Mouse (Mus musculus): ENCODE measurements around the gene Rtn4rl1. TPM values are rescaled to one million over a fixed set of nuclear protein-coding genes. Genes with fewer than 3 reads are reported as not detected.
A peak's percentile ranks its signal among the peaks of the same experiment; 100 is the strongest.

Gene Rtn4rl1
- polyA plus RNA-seq, 1 experiment from 2014 or later, result 12.7 TPM

DNA sequence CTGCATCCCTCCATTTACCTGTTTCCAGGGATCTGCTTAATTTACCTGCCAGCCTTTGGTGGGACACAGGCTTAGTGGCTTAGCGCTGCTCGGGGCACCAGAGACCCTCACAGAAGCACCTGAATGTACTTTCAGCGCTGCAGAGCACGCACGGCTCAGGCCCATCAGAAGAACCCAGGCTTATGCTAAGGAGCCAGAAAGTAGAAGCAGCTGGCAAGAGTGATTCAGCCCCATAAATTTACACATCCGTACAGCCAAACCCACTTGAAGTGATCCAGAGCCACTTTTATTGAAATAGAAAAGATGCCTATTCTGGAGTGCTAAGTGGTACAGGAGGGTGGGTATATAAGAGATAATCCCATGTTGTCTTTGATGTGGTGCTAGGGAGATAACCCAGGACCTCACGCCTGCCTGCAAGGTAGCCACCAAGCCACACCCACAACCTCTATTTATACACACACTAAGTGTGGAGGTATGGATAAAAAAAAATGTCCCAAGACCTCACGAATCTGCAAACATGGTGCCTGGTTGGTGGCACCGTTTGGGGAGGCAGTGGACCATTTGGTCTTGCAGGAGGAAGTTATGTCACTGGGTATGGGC, 102.9 kb downstream of the Rtn4rl1 start:
- no peak for ATAC-seq (replicated peaks; ENCODE audit: insufficient number of reproducible peaks, low FRiP score, low TSS enrichment)
- Histone ChIP-seq H3K4me1 (ENCODE audit: control insufficient read depth, insufficient read depth, low read length) (peaks cover 52% of the 10 kb centered on the region), H3K9me3 (replicated peaks; ENCODE audit: control insufficient read depth, low read length) (no peaks in the 10 kb centered on the region), H3K27me3 (ENCODE audit: control insufficient read depth, insufficient read depth, low read length) (0 out of 2 replicates have a peak, but pooled peaks cover 6% of the 10 kb centered on the region), H3K4me2 (no peak overlapping the region), H3K36me3 (ENCODE audit: control insufficient read depth, insufficient read depth, low read length) (no peaks in the 10 kb centered on the region), H3K9ac (ENCODE audit: low read depth, low read length) (no peak overlapping the region), H3K27ac (ENCODE audit: low read depth, low read length) (0 out of 2 replicates have a peak overlapping the region, but pooled peaks have one; percentile 75), H3K4me3 (ENCODE audit: low read depth, low read length) (no peak overlapping the region)
- WGBS (ENCODE audit: insufficient replicate concordance), result 57% methylated on average over 9 of the region's 9 CpGs

DNA sequence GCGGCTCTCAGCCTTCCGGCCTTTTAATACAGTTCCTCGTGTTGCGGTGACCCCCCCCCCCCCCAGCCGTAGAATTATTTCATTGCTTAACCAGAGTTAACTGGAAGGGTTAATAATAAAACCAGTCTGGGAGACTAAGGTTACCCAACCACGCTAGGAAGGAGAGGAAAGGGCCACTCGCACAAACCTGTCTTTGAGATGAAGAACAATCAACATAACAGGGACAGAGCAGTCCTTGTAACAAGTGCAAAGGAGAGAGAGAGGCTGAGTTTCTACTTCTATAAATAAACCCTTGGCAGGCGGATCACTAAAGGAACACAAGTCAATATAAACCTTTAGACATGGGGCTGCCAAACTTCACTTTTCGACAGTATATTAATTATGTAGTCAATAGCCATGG, 104.0 kb downstream of the Rtn4rl1 start:
- no peak overlapping the region for H3K9ac ChIP-seq (ENCODE audit: low read depth, low read length)
- ATAC-seq (replicated peaks; ENCODE audit: insufficient number of reproducible peaks, low FRiP score, low TSS enrichment), result no peak

DNA sequence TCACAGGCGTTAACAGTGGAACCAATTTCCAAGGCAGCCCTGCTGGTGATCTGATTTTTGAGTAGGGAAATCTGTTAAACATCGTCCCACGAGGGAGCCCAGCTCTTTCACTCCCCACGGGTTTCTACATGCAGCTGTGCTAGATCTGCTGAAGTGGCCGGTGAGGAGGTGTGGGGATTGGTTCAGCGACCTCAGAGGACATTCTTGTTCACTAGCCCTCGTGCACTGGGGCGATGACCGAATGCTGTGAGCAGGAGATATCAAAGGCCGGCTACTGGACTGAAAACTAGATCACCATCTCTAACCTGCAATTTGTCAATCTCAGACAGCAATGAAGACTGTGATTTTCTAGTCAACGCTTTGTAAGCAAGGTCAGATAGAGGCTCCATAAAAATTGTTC, 104.9 kb downstream of the Rtn4rl1 start:
- 31% methylated on average over 11 of the region's 11 CpGs for WGBS (ENCODE audit: insufficient replicate concordance)
- Histone ChIP-seq H3K9ac (ENCODE audit: low read depth, low read length) (no peak overlapping the region), H3K4me1 (ENCODE audit: control insufficient read depth, insufficient read depth, low read length) (peaks cover 37% of the 10 kb centered on the region), H3K27me3 (ENCODE audit: control insufficient read depth, insufficient read depth, low read length) (no peaks in the 10 kb centered on the region), H3K9me3 (replicated peaks; ENCODE audit: control insufficient read depth, low read length) (no peaks in the 10 kb centered on the region), H3K27ac (ENCODE audit: low read depth, low read length) (peak overlapping the region; percentile 75), H3K36me3 (ENCODE audit: control insufficient read depth, insufficient read depth, low read length) (0 out of 2 replicates have a peak, but pooled peaks cover 3% of the 10 kb centered on the region), H3K4me3 (ENCODE audit: low read depth, low read length) (no peak overlapping the region), H3K4me2 (no peak overlapping the region)
- no peak for ATAC-seq (replicated peaks; ENCODE audit: insufficient number of reproducible peaks, low FRiP score, low TSS enrichment)

More for the DNA sequence above, 104.0 kb downstream of the Rtn4rl1 start:
- 60% methylated on average over 9 of the region's 9 CpGs for WGBS (ENCODE audit: insufficient replicate concordance)
- H3K4me3 ChIP-seq (ENCODE audit: low read depth, low read length), result no peak overlapping the region
- no peaks in the 10 kb centered on the region for H3K27me3 ChIP-seq (ENCODE audit: control insufficient read depth, insufficient read depth, low read length)
- no peak overlapping the region; the same call in 1 of the 2 replicates for H3K4me2 ChIP-seq
- H3K36me3 ChIP-seq (ENCODE audit: control insufficient read depth, insufficient read depth, low read length), result 0 out of 2 replicates have a peak, but pooled peaks cover 3% of the 10 kb centered on the region
- H3K4me1 ChIP-seq (ENCODE audit: control insufficient read depth, insufficient read depth, low read length), result peaks cover 43% of the 10 kb centered on the region
- peak overlapping the region; percentile 75 for H3K27ac ChIP-seq (ENCODE audit: low read depth, low read length)
- no peaks in the 10 kb centered on the region for H3K9me3 ChIP-seq (replicated peaks; ENCODE audit: control insufficient read depth, low read length)

DNA sequence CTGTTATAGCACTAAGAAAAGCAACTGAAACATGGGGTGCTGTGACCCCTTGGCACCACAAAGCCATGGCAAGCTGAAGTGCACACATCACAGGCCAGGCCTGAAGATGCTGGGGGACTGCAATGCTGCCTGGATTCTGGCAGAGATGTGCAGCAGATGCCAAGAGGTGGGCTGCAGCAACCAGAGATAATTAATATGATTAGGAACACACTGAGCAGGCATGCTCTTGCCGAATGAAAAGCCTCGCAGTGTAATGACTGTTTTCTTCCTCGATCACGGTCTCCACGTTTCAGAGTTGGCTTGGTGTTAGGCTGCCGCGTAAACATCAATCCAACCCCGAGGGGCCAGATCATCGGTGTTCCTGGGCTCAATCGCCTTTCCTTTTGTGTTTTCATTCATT, 106.2 kb downstream of the Rtn4rl1 start:
- Histone ChIP-seq H3K36me3 (ENCODE audit: control insufficient read depth, insufficient read depth, low read length) (0 out of 2 replicates have a peak, but pooled peaks cover 3% of the 10 kb centered on the region), H3K4me1 (ENCODE audit: control insufficient read depth, insufficient read depth, low read length) (peaks cover 30% of the 10 kb centered on the region), H3K4me3 (ENCODE audit: low read depth, low read length) (no peak overlapping the region), H3K9ac (ENCODE audit: low read depth, low read length) (no peak overlapping the region), H3K9me3 (replicated peaks; ENCODE audit: control insufficient read depth, low read length) (no peaks in the 10 kb centered on the region), H3K27ac (ENCODE audit: low read depth, low read length) (no peak overlapping the region), H3K4me2 (no peak overlapping the region), H3K27me3 (ENCODE audit: control insufficient read depth, insufficient read depth, low read length) (no peaks in the 10 kb centered on the region)
- ATAC-seq (replicated peaks; ENCODE audit: insufficient number of reproducible peaks, low FRiP score, low TSS enrichment), result no peak
- 90% methylated on average over 10 of the region's 10 CpGs for WGBS (ENCODE audit: insufficient replicate concordance)

DNA sequence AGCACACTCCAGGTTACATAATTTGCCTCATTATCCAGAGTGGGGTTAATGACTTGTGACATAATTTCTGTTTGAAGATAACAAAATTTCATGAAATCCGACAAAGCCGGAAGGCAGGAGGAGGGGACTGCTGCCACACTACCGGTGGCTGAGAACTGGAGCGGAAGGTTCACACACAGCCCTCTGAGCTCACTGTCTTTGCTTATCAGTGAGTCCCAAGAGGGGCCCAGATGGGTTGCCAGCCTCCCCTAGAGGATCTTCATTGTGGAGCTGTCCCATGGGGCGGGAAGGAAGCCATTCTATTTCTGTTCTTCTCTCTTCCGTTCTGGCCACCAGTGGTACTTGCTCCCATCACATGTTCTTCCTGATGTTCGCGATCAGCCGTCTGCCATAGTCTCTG, 107.4 kb downstream of the Rtn4rl1 start:
- Histone ChIP-seq H3K9ac (ENCODE audit: low read depth, low read length) (no peak overlapping the region), H3K9me3 (replicated peaks; ENCODE audit: control insufficient read depth, low read length) (no peaks in the 10 kb centered on the region), H3K27me3 (ENCODE audit: control insufficient read depth, insufficient read depth, low read length) (no peaks in the 10 kb centered on the region), H3K4me3 (ENCODE audit: low read depth, low read length) (no peak overlapping the region), H3K4me1 (ENCODE audit: control insufficient read depth, insufficient read depth, low read length) (peaks cover 25% of the 10 kb centered on the region), H3K36me3 (ENCODE audit: control insufficient read depth, insufficient read depth, low read length) (peaks cover 7% of the 10 kb centered on the region; the same call in 1 of the 2 replicates), H3K4me2 (no peak overlapping the region), H3K27ac (ENCODE audit: low read depth, low read length) (no peak overlapping the region)
- WGBS (ENCODE audit: insufficient replicate concordance), result 72% methylated on average over 9 of the region's 9 CpGs
- ATAC-seq (replicated peaks; ENCODE audit: insufficient number of reproducible peaks, low FRiP score, low TSS enrichment), result no peak

DNA sequence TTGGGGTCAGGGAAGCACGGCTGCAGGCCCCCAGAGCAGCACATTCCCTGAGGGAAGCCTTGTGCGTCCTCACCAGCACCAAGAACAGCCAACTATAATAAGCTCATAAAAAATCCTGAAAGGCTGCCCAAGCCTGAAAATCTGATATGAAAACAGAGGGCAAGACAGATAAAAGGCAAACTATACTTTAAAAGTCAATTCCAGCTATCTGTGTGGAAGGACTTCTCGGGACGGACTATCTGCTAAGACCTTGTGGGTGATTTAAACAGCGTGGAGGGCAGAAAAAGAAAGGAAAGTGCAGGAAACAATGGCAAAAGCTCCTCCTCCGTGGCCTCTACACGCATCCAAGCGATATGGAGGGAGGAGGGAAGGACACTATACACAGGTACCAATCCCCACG, 111.2 kb downstream of the Rtn4rl1 start:
- WGBS (ENCODE audit: insufficient replicate concordance), result 86% methylated on average over 9 of the region's 9 CpGs
- Histone ChIP-seq H3K9ac (ENCODE audit: low read depth, low read length) (no peak overlapping the region), H3K36me3 (ENCODE audit: control insufficient read depth, insufficient read depth, low read length) (peaks cover 23% of the 10 kb centered on the region)

DNA sequence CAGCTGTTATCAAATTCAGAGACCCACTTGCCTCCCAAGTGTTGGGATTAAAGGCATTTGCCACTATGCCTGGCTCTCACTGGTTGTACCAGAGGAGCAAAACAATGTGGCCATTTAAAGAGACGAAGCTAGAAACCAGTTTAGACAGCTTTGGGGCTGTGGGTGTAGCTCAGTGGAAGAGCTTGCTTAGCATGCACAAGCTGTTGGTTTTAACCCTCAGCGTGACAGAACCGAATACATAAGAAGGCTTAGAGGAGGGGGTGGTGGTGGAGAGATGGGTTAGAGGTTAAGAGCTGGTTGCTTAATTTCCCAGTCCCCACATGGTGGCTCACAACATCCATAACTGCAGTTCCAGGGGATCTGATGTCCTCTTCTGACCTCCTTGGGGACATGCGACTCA, 115.1 kb downstream of the Rtn4rl1 start:
- Histone ChIP-seq H3K27me3 (ENCODE audit: control insufficient read depth, insufficient read depth, low read length) (no peaks in the 10 kb centered on the region), H3K4me1 (ENCODE audit: control insufficient read depth, insufficient read depth, low read length) (no peaks in the 10 kb centered on the region), H3K9me3 (replicated peaks; ENCODE audit: control insufficient read depth, low read length) (no peaks in the 10 kb centered on the region), H3K36me3 (ENCODE audit: control insufficient read depth, insufficient read depth, low read length) (peaks cover 32% of the 10 kb centered on the region), H3K4me2 (no peak overlapping the region), H3K27ac (ENCODE audit: low read depth, low read length) (no peak overlapping the region), H3K9ac (ENCODE audit: low read depth, low read length) (no peak overlapping the region), H3K4me3 (ENCODE audit: low read depth, low read length) (no peak overlapping the region)
- 87% methylated on average over 4 of the region's 4 CpGs for WGBS (ENCODE audit: insufficient replicate concordance)
- ATAC-seq (replicated peaks; ENCODE audit: insufficient number of reproducible peaks, low FRiP score, low TSS enrichment), result no peak

More for the DNA sequence above, 111.2 kb downstream of the Rtn4rl1 start:
- H3K4me2 ChIP-seq, result no peak overlapping the region
- H3K9me3 ChIP-seq (replicated peaks; ENCODE audit: control insufficient read depth, low read length), result no peaks in the 10 kb centered on the region
- no peak overlapping the region for H3K4me3 ChIP-seq (ENCODE audit: low read depth, low read length)
- no peak for ATAC-seq (replicated peaks; ENCODE audit: insufficient number of reproducible peaks, low FRiP score, low TSS enrichment)
- H3K4me1 ChIP-seq (ENCODE audit: control insufficient read depth, insufficient read depth, low read length), result no peaks in the 10 kb centered on the region
- H3K27ac ChIP-seq (ENCODE audit: low read depth, low read length), result no peak overlapping the region
- no peaks in the 10 kb centered on the region for H3K27me3 ChIP-seq (ENCODE audit: control insufficient read depth, insufficient read depth, low read length)

DNA sequence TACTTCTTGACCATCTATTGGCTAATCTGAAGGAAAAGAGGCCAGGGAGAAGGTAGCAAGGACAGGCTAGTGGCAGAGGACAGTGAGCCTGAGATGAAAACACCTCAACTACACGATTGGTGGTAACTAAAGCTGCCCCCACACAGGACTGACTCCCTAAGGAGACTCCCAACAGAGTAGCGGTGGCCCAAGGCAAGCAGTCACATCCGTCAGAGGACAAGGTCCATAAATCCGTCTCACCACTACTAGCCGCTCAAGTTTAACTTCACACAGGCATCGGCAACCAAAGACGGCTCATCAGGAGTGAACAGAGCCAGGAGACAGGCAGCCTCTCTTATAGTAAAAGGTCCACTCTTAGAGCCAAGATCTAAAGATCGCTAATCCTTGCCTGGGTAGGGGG, 117.2 kb downstream of the Rtn4rl1 start:
- H3K4me1 ChIP-seq (ENCODE audit: control insufficient read depth, insufficient read depth, low read length), result no peaks in the 10 kb centered on the region
- peaks cover 37% of the 10 kb centered on the region for H3K36me3 ChIP-seq (ENCODE audit: control insufficient read depth, insufficient read depth, low read length)
- no peak overlapping the region for H3K4me2 ChIP-seq
- 92% methylated on average over 8 of the region's 8 CpGs for WGBS (ENCODE audit: insufficient replicate concordance)
- no peaks in the 10 kb centered on the region for H3K9me3 ChIP-seq (replicated peaks; ENCODE audit: control insufficient read depth, low read length)
- ATAC-seq (replicated peaks; ENCODE audit: insufficient number of reproducible peaks, low FRiP score, low TSS enrichment), result no peak
- no peak overlapping the region for H3K4me3 ChIP-seq (ENCODE audit: low read depth, low read length)
- no peak overlapping the region for H3K27ac ChIP-seq (ENCODE audit: low read depth, low read length)
- no peak overlapping the region for H3K9ac ChIP-seq (ENCODE audit: low read depth, low read length)
- no peaks in the 10 kb centered on the region for H3K27me3 ChIP-seq (ENCODE audit: control insufficient read depth, insufficient read depth, low read length)

DNA sequence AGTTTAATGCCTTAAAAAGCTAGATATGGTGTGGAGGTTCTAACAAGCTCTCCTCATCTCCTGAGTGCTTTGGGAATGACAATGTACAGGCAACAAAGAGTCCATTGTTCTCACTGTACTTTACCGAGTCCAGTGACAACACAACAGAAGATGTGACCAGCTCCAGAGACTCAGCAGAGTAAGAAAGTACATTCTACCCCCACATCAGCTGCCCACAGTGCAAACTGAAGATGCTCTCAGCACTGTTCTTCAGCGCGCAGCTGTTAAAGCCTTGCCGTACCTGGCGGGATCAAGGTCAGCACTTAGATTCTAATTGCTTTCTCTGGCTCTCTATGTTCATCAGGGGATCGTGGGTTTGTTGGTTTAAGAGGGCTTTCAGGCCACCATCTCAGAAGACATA, 118.2 kb downstream of the Rtn4rl1 start:
- Histone ChIP-seq H3K4me1 (ENCODE audit: control insufficient read depth, insufficient read depth, low read length) (no peaks in the 10 kb centered on the region), H3K36me3 (ENCODE audit: control insufficient read depth, insufficient read depth, low read length) (peaks cover 30% of the 10 kb centered on the region), H3K9me3 (replicated peaks; ENCODE audit: control insufficient read depth, low read length) (no peaks in the 10 kb centered on the region), H3K27ac (ENCODE audit: low read depth, low read length) (no peak overlapping the region), H3K4me2 (no peak overlapping the region), H3K4me3 (ENCODE audit: low read depth, low read length) (no peak overlapping the region), H3K27me3 (ENCODE audit: control insufficient read depth, insufficient read depth, low read length) (no peaks in the 10 kb centered on the region), H3K9ac (ENCODE audit: low read depth, low read length) (no peak overlapping the region)
- no peak for ATAC-seq (replicated peaks; ENCODE audit: insufficient number of reproducible peaks, low FRiP score, low TSS enrichment)
- WGBS (ENCODE audit: insufficient replicate concordance), result 86% methylated on average over 6 of the region's 6 CpGs
